Mouse (Mus musculus) CD4-positive naive resting alpha-beta T cell, adult 57 days (primary cell): ENCODE results near the gene Sat1. TPM values are rescaled to one million over a fixed set of nuclear protein-coding genes. Genes with fewer than 3 reads are reported as not detected.

ENCODE experiments used
- total RNA-seq: library from RNA; stranded (reverse); gene quantifications from one replicate; pipeline ENCODE4 v1.2.4, GENCODE M21; 2023

Gene Sat1
- total RNA-seq: 197 TPM

DNA sequence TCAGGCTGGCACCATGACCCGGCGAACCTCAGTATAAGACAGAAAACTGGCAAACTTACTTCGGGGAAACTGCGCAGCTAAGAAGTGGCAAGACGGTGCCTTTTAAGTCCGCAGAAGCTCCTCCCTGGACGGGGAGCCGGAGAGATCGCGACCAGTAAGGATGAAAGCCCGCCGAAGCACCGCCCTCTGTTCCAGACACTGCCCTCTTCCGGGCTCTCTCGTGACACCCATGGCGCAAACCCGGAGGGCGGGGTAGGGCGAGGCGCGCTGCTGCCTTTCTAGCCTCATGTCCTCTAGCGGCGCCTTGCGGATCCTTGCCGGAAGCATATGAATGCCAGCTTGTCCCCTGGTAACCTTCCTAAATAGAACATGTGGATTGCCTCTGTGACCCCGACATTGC is at the start of gene Sat1:
Gene Sat1, minus strand, starts transcription at position 179 of the 400 bp plus-strand sequence.

DNA sequence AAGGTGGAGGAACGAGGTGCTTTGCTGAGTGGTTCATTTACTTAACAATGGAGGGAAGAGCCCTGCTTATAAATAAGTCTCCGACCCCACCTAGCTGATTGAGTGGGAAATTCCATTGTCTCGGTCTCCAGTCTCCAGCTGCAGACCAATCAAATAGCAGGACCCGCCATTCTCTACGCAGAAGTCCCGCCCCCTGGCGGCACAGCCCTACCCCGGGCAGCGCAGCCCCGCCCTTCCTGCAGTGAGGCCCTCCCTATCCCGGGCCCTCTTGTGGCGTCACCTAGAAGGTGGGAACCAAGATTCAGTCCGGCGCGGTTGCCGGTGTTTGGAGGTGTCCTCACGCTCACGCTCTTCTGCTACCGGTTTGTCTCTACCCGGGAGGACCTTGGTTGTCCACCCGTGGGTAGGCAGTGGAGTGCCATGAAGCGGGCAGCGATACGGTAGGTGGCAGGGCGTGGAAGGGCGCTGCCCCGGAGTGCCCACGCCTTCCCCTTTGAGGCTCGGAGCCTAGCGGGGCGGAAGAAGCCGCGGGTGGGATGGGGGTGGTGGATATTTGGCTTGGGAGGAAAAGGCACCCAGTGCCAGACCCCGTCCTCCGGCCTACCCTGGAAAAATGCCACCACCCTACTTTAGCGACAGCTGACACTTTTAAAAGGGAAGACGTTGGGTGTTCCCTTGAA is 46.1 kb upstream of the Sat1 start, which contains the start of gene Acot9:
Gene Acot9, plus strand, starts transcription at position 209 of the 680 bp plus-strand sequence.

Other genes with a start within 250 kb of the Sat1 start
- not detected for gene Magea8, start 220.6 kb downstream of the Sat1 start, total RNA-seq
- gene Magea5, start 153.3 kb downstream of the Sat1 start, total RNA-seq: not detected
- not detected for gene Magea1, start 126.7 kb downstream of the Sat1 start, total RNA-seq
- not detected for gene Magea2, start 122.8 kb downstream of the Sat1 start, total RNA-seq
- gene Cldn34b2, start 88.0 kb downstream of the Sat1 start, total RNA-seq: not detected
- gene Acot9, start 46.0 kb upstream of the Sat1 start, total RNA-seq: 33.5 TPM
- 13.1 TPM for gene Prdx4, start 124.3 kb upstream of the Sat1 start, total RNA-seq